Mouse (Mus musculus) inflammation-experienced regulatory T-cells, adult 6 months (primary cell): ENCODE results near the gene Stim1. TPM values are rescaled to one million over a fixed set of nuclear protein-coding genes. Genes with fewer than 3 reads are reported as not detected.
"Not testable (repeated sequence)": the region's sequence is repeated elsewhere in the genome, so short reads cannot be mapped to it uniquely, and the experiment has no call there.

Experiments
- ATAC-seq: one replicate; pipeline ENCODE4 v1.8.0; 2017
- polyA plus RNA-seq, 3 experiments: library from polyadenylated mRNA; unstranded; fragments of 100-300 nt; shearing (Covaris generic); gene quantifications; one replicate each; pipeline ENCODE4 v1.2.1; 2017

Stim1 gene
- polyA plus RNA-seq, 3 experiments from 2014 or later = 46.3 to 50.9 (median 48.2) TPM

DNA sequence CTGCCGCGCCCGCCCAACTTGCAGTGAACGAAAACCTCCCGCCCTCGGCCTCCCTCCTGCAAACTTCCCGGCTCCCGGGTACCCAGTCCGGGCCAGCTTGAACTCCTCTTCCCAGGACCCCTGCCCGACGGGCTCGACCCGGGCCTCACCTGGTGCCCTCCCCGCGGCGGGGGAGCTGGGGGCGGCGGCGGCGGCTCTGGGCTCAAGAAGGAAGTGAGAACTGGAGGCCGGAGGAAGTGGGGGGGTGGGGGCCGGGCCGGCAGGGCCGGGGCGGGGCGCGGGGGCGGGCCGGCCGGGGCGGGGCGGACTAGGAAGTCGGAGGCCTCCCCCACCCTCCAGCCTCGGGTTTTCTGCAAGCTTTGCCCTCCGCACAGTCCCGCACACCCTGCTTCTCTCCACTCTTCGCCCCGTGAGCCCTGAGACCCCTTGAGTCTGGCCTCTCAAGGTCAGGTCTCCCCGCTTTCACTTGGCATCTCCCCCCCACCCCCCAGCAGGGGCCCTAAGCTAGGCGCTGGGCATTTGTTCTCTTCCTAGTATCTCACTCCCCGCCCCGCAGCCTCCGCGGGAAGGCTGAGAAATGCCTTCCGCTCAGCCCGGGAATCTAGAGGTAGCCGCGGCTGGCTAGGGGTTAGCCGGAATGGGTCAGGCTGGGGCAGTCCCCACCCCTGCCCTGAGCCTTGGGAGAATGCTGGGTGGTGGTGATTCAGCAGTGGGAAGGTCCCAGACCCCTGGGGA is 17.5 kb upstream of the Stim1 start:
- ATAC-seq = peak; percentile 24

DNA sequence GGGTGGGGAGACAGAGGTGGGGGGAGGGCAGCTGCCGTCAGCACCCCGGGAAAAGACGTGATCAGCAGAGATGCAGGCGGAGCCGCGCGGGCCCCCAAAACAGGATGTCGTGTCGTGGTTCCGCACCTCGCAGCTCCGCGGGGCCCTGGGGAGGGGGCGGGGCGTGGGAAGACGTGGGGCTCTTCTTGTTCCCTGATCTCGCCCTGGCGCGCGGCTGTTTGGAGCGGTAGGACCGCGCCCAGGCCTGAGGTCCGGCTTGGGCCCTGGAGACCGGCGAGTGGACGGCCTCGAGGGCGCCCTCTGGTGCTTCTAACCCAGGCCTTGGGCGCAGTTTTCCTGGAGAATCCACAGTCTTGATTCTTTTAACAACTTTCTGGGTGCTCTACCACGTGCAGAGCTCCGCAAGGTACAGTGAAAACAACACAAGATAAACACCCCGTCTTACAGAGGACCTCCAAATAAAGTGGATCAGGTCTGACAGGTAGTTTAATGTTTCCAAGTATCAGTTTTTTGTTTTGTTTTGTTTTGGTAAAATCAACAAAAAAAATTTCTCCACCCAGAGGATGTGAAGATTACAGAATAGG is 16.9 kb upstream of the Stim1 start:
- peak; percentile 69 for ATAC-seq

DNA sequence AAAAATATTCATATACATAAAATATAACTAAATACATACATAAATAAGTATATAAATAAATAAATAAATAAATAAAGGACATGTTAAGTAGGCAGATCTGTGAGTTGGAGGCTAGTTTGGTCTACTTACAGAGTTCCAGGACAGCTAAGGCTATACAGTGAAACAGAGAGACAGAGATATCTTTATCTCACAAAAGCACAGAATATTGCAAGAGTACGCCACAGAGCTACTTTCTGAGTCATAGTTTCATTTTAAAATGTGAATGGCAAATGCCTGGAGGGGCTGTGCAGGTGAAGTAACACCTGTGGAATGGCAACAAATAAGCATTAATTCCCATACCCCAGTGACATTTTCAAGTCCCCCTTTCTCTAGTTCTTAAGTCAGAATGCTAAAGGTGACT is 14.0 kb upstream of the Stim1 start:
- ATAC-seq = no peak

DNA sequence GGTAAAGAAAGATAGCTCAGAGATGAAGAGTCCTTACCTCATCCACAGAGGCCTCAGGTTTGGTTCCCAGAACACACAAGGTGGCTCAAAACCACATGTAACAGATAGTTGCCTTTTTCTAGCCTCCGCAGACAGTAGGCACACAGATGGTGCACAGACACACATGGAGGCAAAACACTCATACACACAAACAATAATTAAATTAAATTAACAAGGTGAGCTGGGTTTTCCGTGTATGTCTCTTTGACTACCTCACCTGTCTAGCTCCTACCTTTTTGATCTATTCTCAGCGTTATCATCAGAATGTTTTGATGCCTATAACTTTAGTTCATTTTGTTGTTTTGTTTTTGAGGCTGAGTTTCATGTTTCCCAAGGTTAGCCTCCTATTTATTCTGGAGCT is 11.7 kb upstream of the Stim1 start, which contains the start of gene Rhog:
TSS of gene Rhog (minus strand) at position 101 of the 400 bp plus-strand sequence.
- ATAC-seq = no peak

DNA sequence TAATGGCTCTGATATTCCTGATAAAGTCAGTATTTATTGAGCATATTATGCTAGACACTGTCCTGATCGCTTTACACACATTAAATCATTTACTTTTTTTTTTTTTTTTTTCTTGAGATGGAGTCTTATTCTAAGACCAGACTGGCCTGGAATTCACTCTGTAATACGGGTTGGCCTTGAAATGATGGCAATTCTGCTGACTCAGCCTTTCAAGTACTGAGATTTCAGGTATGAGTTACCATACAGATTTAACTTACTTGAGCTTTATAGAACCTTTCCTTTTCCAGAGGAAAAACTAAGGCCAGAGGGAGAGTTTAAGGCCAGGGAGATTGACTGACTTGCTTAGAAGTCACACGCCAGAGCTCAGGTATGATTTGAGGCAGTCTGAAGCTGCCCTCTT is 11.0 kb upstream of the Stim1 start:
- ATAC-seq = no peak

DNA sequence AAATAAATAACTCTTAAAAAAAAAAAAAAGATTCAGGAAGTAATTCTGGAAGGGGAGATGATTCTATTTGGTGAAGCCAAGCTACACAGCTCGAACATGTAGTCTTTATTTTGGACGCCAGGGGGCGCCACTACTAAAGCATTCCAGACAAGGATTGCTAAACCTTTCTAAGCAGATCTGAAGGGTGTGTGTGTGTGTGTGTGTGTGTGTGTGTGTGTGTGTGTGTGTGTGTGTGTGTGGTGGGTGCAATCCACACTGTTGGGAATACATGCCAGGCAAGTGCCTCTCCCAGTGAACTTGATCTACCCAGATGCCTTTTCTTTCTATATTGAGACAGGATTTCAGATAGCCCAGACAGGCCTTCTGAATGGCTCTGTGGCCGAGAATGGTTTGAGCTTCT is 9.4 kb upstream of the Stim1 start:
- peak; percentile 84 for ATAC-seq

DNA sequence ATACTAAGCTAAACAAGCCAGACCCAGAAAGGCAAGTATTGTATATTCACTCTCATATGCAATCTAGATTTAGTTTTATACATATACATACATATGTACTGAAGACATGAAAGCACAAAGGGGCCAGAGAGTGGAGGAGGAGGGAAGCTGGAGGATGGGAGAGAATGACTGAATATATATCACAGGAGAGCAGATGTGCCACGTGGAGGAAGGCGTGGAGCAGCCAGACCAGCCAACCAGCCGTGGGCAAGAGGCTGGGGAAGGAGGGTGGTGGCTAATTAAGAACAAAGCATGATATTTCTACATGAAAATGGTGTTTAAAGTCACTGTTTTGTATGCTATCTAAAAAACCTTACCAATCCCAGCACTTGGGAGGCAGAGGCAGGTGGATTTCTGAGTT is 8.9 kb upstream of the Stim1 start:
- no peak for ATAC-seq

DNA sequence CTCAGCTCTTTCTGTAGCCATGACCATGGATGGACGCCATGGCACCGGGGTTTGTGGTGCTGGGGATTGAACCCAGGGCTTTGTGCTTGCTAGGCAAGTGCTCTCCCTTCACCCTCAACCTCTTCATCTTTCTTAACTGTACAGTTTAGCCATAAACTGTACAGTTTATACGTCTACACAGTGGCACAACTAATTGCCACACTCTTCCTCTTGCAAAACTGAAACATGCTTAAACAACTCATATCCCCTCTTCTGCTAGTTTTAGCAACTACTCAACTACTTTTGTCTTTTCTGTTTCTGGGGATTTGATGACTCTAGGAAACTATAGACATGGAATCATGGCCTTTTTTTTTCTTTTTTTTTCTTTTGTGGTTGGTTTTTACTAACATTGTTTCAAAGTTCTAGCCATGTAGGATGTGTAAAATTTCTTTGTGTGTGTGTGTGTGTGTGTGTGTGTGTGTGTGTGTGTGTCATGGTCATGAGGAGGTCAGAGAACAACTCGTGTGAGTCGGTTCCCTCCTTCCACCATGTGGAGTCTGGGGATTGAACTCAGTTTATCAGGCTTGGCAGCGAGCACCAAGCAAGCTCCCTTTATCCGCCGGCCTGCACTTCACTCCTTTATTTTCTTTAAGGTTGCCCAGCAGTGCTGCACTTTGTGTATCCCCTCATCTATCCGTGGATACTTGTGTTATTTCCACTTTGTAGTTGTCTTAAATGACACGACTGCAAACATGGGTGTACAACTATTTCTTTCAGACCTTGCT is 7.7 kb upstream of the Stim1 start:
- no peak for ATAC-seq

DNA sequence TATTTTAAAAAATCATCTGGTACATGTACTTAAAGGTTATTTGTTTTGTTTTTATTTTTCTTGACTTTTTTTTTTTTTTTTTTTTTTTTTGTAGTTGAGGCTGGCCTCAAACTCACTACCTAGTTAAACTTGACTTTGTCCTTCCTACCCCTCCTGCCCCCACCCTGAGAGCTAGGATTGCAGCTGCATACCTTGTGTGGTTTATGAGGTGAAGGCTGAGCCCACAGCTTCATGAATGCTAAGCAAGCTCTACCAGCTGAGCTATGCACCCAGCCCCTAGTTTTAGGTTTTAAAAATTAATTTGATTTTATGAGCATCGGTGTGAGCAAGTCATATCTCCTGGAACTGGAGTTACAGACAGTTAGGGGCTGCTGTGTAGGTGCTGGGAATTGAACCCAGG is 7.1 kb upstream of the Stim1 start:
- ATAC-seq = no peak

DNA sequence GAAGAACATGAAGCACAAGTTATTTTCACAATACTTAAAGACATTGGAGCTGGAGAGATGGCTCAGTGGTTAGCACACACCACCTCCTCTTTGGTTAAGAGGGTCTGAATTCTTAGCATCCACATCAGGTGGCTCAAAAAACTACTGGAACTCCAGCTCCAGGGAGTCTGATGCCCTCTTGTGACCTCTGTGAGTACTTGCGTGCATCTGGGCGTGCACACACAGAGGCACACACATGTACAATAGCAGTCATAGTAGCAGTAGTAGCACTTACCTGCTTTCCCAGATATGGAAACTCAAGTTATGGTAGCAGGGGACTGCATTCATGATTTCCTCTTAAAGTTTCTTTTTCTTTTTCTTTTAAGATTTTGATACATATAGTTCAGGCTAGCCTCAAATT is 4.6 kb upstream of the Stim1 start:
- no peak for ATAC-seq

DNA sequence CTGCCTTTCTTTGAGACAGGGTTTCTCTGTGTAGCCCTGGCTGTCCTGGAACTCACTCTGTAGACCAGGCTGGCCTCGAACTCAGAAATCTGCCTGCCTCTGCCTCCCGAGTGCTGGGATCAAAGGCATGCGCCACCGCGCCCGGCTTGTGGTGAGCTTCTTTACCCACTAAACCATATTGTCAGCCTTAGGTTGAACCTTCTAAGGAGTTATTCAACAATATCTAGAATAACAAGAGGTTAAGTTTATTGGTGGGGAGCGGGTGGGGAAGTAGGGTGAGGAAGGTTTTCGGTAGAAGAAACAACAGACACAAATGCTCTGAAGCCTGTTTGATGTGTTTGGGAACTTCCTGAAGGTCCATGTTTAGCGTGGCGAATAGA is 1.6 kb upstream of the Stim1 start:
- ATAC-seq = not testable (repeated sequence)

DNA sequence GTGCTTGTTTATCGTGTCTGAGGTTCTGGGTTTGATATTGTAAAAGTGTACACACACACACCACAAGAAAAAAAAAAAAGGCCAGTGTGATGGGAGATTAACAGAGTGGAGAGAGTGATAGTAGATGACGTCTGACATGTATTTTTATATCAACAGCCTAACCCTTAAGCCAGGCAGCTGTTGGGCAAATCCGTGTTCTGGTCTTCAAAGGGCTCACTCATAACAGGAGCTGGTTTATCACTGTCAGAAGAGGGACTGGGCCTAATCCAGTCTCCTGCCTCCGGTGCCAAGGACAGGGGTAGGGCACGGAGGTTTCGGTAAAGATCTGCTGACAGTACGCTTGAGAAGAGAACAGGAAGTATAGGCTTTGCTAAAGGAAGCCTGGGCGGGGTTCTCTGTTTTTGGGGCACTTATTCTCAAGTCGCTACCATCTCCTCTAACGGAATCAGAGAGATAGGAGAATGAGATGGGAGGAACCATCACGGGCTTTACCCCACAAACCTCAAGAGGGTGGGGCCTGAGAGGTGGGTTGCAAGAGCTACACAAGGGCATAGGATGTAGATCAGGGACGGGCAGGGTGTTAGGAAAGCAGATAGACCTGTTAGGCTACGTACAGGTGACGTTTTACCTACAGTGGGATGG is 1.1 kb upstream of the Stim1 start:
- ATAC-seq = peak; percentile 65

DNA sequence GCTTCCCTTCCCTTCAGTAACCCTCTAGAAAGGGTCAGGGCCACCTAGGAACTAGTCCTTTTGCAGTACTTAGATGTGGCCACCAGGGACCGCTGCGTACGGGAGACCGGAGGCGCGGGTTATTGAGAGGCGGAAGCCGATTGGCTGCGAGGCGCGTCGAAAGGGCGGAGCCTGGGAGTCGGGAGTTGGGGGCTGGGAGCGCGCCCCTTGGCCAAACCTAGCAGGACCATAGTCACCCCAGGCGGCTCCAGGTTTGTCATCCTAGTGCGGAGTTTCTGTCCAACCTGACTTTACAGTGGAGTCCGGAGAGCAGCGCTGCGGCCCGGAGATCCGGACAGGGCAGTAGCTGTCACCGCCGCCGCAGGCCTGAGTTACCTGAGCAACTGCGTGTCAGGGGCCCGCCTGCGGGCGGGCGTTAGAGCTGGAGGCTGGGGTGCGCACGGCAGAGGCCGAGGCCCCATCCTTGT is 460 bp upstream of the Stim1 start:
- ATAC-seq = peak; percentile 74

DNA sequence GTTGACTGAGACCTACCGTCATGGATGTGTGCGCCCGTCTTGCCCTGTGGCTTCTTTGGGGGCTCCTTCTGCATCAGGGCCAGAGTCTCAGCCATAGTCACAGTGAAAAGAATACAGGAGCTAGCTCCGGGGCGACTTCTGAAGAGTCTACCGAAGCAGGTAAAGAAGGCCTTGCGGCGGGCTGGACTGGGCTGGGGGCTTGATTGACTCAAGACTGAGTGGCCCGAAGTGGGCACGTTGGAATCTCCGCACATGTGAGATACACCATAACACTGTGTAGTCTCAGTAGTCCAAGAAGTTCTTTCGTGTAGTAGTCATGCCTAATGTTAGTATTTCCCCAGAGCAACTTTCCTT is 766 bp downstream of the Stim1 start:
- no peak for ATAC-seq

DNA sequence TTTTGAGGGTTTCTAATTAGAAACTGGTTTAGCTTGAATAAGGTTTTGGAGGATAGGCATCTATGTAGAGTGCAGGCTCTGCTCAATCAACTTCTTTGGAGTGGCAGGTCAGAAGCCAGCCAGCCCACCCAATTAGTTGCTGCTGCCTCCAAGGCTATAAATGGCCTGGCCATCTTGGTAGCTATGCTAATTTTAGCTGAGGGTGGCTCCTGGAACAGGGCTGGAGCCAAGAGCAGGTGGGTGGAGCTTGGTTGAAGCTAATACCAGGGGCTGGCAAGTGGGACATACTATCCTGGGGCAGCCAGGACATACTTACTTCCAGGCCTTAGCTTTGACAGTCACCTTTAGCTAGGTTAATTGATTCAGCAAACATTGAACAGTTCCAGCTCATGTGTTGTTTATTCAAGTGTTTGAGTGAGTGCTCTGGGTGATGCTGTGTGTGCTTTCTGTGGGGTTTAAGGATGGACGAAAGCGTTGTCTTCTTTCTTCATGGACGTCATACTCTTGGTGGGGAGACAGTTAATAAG is 4.9 kb downstream of the Stim1 start:
- no peak for ATAC-seq

DNA sequence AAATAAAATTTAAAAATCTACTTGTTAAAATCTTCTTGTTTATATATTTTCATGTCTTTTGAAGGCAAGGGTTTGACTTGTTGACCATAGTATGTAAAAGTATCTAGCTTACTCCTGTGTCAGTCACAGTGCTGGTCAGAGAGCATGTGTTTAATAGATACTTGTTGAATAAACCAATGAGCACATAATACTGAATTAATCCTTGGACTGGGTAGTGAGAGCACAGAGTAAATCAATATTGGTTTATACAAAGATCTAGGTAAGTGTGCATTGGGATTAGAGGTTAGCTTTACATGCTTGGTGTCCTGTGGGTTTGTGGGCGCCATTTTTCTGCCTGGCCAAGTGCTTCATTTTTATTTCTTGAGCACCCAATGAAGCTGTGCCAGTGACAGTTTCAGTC is 13.8 kb downstream of the Stim1 start:
- ATAC-seq = no peak

DNA sequence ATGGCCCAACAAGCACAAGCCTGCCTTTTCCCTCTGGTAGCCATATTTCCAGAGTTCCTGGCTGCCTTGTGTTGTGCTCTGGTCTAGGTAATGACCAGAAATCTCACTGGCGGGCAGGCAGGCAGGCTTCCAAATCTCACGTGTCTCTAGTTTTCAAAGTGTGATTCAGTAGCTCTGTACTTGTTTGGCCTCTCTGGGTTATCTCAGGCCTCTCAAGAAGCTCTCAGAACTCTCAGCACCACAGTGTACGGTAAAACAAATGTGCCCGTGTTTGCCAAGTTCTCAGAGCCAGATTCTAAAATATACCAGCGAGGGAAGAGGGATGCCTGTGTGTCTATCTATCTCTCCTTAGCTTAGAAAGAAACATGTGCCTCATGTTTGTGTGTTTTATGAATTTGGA is 14.7 kb downstream of the Stim1 start:
- ATAC-seq = no peak

DNA sequence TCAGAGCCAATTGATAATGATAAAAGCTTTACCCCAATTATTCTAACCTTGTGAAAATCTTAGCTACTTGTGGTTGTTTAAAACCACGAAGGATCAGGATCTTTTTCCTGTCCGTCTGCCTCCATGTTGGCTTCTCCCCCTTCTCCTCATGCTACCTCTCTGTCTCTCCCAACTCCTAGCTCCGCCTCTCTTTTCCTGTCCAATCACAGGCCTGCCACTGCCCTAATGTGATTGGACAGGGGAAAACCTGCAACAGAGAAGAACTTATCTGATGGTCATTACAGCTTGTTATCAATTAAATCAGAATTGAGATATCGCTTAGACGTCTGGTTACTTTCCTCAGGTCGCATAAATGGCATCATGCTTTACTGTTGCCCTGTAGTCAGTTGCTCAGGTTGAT is 21.9 kb downstream of the Stim1 start:
- no peak for ATAC-seq

DNA sequence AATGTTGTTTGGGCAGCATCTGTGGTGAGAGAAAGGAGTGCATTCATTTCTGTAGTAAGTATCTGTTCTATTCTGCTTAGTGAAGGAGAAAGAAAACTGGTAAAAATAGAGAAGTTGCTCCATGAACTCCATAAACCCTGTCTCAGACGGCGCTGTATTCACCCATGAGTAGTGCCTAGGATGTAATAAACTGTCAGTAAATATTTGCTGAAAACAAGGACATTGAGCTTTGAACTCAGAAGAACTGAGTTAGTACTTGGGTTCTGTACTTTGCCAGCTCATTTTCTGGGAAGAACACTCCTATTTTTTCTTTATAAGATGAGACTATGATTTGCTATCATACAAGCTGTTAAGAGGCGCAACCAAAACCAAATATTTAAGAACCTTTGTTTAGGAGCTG is 24.6 kb downstream of the Stim1 start:
- no peak for ATAC-seq

DNA sequence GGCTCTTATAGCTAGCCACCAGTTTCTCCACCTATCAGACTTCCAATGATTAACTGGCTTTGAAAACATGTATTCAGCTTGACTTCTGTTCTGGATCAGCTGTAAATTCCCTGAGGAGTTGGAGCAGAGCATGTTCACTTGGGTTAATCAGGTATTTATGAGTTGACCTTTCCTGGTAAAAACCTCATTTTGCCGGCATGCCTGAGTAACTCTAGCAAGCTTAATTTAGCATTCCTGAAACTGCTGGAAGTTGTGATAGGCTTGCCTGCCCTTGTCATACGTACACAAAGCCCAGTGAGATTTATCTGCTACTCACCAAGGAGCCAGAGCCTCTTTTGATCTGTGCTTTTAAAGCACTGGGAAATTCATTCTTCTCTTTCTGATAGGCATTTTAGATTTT is 25.6 kb downstream of the Stim1 start:
- no peak for ATAC-seq

DNA sequence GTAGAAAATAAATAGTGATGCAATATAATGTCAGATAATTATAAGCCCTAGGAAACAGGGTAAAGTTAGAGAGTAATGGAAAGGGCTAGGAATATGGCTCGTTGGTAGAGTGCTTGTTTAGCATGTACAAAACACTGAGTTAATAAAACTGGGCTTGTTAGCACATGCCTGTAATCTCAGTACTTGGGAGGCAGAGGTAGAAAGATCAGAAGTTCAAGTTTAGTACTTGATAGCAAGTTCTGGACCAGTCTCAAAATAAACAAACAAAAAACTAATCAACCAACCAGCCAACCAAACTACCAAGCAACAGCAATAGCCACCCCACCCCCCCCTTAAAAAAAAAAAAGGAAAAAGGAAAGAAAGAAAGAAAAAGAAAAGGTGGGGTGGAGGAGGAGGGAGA is 33.2 kb downstream of the Stim1 start:
- no peak for ATAC-seq

DNA sequence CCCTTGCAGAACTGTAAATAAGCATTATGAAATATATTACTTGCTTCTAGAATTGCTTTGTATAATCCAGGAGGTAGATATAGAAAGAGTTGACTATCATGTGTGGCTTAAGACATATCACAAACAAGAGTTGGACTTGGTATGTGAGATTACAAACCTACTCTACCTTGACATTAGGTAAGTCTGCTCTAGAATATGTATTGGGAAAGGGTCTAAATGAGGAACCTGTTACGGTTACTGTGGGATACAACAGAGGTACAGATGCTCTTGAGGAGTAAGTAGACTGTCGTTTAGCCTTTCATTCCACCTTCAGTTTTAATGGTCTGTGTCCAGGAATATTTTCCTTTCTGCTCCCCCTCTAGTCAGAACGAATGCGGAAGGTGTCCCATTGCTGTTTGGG is 34.9 kb downstream of the Stim1 start:
- no peak for ATAC-seq

DNA sequence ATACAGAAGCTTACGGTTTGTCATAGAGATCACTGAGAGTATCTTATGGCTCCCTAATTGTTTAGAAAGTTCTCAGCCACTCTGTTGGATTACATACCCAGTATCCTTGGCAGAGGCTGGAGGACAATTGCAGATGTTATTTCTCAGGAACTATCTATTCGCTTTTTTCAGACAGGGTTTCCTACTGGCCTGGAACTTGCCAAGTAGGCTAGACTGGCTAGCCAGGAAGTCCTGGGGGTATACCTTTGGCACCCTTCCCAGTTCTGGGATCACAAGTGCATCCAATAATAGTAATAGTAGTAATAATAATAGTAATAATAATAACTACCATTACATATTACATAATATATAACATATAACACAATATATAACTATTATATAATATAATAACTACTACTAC is 38.0 kb downstream of the Stim1 start:
- ATAC-seq = no peak
